Mouse (Mus musculus) T-helper 17 cell (primary cell): ENCODE results near the gene Kif26b.

Source experiments
- in situ Hi-C, 2 experiments: fragments of 300-600 bp; cut with MboI, MseI; formaldehyde crosslinking; loops; 1 replicate in 1 of 2; 2 replicates in 1 of 2; pipeline ENCODE4 v1.15.1; 2025; ENCODE audit warnings: high pct_unique_total_duplicates in 2 of 2

Kif26b gene

DNA sequence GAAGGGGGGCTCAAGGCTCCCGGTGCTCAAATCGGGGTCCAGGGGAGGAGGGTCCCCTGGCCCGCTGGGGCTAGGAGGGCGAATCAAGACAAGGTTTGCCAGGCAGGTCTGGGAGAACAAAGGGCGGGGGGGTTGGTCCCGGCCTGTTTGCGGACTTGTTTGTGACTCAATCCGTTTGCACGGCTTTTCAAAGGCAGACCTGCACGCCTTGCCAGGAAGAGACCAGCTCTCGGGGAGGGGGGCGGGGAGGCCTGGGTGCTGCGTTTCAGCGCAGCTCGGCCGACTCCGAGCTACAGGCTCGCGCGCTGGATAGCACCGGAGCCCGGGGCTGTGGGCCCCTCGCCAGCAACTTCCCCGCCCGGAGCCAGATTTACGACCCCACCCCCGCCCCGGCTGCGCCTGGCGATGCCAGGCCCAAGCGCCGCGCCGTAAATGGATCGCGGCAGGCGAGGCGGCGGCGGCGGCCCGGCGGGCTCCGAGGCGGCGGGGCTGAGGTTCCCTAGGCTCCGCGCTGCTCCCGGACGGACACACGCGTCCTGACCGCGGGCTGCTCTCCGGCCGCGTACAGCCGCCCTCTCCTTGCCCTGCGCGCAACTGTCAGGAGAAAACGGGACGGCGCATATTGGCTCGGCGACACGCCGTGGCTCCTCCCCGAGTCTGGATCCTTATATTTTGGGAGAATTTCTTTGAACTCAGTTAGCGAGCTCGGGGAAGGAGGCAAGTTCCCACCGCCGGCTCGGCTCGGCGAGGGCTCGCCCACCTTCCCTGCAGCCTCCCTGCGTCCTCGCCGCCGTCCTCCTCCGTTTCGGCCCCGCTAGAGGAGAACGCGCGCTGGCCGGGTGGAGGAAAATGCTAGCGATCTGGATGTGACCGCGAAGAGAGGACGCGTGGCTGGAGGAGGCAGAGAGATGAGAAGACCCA, at the start of gene Kif26b:
TSS of gene Kif26b (plus strand) at position 695 of the 921 bp plus-strand sequence.
- in situ Hi-C loops = loop anchor here (5.0 to 10.0 kb wide), 4 partner anchors 429 to 946 kb away; no protein-coding TSS in a partner anchor

DNA sequence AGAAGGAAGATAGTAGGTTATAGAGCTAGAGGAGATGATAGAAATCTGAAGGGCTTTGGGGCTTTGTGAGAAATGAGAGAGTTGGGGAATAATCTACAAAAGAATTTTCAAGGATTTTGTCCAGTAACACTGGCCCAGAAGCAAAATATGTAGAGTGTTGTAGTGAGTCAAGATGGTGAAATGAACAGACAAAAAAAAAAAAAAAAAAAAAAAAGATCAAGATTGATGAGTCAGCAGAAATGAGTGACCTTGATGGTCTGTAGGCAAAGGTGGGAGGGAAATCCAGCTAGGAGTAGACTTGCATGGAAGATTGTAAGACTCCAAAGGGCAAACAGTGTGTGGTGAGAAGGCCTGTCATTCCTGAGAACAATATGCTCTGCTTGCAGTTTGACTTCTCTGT, 45.1 kb upstream of the Kif26b start:
- in situ Hi-C loops = no loop called here

- in situ Hi-C loops = no loop called here
Observed at GRCm38 (mm10) chr1:178485138-178485867, 43.6 kb upstream of the Kif26b start.

DNA sequence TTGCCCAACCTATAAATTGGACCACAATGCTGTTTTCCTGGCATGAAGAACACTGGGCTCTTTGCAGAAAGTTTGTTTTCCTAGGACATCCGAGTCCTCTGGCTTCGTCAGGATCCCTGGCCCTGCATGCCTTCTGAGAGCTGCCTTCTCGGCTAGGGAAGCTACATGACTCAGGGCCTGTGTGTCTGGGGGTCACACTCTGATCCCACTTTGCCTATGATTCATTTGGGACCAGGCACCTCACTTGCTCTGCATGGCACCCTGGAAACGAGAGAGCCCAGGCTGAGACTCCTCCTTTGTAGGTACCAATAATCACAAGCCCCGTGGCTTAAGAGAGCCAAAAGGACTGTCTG, 43.1 kb upstream of the Kif26b start:
- in situ Hi-C loops = no loop called here

GRCm38 (mm10) chr1:178486828-178487227, 42.1 kb upstream of the Kif26b start:
- in situ Hi-C loops = no loop called here

DNA sequence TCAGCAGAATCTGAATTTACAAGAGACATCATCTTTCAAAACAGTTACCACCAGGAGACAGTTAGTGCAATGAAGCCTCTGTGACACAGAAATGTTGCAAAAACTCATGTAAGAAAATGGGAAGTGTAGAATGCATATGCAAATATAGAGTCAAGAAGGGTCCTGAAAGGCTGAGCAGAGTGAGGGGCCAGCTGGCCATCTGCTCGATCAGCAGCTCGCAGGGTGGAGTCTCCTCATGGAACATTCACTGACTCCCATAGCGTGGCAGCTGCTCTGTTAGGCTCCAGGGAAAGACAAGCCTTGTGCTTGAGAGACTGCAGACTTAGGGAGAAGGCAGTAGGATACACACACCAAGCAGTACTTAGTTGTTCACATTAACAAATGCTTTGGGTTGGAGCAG, 39.8 kb upstream of the Kif26b start:
- in situ Hi-C loops = no loop called here

GRCm38 (mm10) chr1:178491733-178492132, 37.2 kb upstream of the Kif26b start:
- in situ Hi-C loops = no loop called here

GRCm38 (mm10) chr1:178492493-178492892, 36.4 kb upstream of the Kif26b start:
- in situ Hi-C loops = no loop called here

GRCm38 (mm10) chr1:178496186-178496585, 32.7 kb upstream of the Kif26b start:
- in situ Hi-C loops = no loop called here

- in situ Hi-C loops = no loop called here
Observed at GRCm38 (mm10) chr1:178496841-178497240, 32.1 kb upstream of the Kif26b start.

DNA sequence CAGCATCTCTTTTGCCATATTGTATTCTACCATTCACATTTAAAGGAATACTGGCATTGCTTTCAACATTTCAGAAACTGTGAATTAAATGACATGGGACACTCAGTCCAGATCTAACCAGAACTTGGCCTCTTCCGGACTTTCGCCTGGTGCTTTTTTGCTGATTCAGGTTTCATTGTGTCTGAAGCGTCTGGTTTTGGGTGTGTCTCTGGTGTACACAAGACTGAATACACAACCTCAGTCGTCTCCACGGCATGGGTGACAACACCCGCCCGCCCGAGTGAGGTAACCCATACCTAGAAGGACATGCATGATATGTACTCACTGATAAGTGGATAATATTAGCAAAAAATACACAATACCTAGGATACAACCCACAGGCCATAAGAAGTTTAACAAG, 22.0 kb upstream of the Kif26b start:
- in situ Hi-C loops = no loop called here

GRCm38 (mm10) chr1:178512323-178513031, 16.4 kb upstream of the Kif26b start:
- in situ Hi-C loops = no loop called here

- in situ Hi-C loops = no loop called here
Observed at GRCm38 (mm10) chr1:178513954-178514353, 15.0 kb upstream of the Kif26b start.

GRCm38 (mm10) chr1:178515839-178516238, 13.1 kb upstream of the Kif26b start:
- in situ Hi-C loops = no loop called here

DNA sequence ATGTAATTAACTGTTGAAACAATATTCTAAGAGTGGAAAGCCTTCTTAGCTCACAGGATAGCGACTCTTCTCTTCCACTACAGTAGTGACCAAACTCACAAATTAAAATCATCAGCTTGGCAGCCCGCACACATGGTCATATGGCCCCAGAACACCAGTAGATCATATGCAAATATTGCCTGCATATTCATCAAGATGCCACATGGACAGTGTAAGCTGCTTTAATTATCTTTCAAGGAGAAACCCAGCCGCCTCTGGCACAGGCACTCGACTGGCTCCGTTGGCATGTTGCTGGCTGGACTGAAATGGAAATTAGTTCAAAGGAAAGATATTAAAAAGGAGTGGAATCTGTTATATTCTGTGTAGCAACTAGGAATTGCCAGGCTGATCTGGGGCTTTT, 6.5 kb upstream of the Kif26b start:
- in situ Hi-C loops = loop anchor here in 1 of 2 experiments (10.0 kb wide), 1 partner anchor 952 kb away; no protein-coding TSS in a partner anchor

- in situ Hi-C loops = loop anchor here in 1 of 2 experiments (10.0 kb wide), 1 partner anchor 952 kb away; no protein-coding TSS in a partner anchor
Observed at GRCm38 (mm10) chr1:178523152-178523551, 5.8 kb upstream of the Kif26b start.

DNA sequence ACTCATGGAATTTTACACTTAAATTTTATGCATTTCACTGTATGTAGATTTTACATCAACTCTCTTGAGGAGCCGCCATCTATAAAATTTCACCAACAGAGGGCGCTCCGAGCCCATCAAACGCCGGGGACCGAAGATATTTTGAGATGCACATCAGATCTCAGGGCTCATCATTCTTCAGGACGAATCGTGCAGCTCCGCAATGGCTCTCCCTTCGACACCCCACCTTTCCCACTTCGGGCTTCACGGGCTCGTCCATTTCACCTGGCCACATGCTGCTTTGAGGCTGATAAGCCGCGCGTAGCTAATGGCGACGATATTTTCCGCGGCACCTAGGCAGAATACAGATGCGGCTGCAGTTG, 1.8 kb upstream of the Kif26b start:
- in situ Hi-C loops = loop anchor here (5.0 to 10.0 kb wide), 4 partner anchors 430 to 948 kb away; no protein-coding TSS in a partner anchor

GRCm38 (mm10) chr1:178527547-178528361, 1.2 kb upstream of the Kif26b start:
- in situ Hi-C loops = loop anchor here (5.0 to 10.0 kb wide), 4 partner anchors 430 to 947 kb away; no protein-coding TSS in a partner anchor

DNA sequence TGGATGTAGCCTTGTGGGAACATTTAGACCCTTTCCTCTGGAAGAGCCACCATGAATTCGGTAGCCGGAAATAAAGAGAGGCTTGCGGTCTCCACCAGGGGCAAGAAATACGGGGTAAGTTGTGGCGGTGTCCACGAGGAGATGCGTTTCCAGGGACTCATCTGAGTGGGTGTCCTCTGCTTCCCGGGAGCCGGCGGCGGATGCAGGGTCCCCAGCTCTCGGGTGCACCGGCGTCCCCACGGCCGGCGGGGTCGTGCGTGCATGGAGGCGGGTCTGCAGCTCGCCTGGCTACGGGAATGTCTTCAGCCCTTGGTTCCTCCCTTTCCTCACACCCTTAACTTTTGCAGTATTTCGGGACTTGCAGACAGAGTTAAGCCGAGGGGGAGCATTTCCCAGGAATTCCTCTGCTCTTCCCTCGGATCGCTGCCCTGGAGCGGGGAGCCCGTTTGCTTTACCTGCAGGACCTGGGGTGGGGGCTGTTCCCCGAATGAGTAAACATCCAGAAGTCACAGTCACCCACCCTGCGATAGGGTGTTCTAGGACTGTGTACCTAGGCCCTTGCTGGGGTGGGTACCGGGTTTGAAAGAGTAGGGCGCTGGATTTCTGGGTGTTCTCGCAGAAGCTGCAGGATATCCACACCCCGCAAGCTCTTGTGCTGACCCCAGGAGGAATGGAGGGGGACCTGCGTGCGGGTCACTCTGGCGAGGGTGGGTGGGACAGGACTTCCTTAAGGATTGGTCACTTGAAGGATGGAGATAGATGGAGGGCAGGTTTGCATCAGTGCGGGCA, 781 bp downstream of the Kif26b start:
- in situ Hi-C loops = loop anchor here (5.0 to 10.0 kb wide), 4 partner anchors 428 to 945 kb away; no protein-coding TSS in a partner anchor
